Mouse (Mus musculus) lung, adult 18-20 months (tissue): ENCODE data around the gene Ccdc91.

Experiments
- DNase-seq, 2 experiments: peaks; one replicate each; pipeline ENCODE4 v3.0.0; 2022; ENCODE audit warnings: mixed read lengths in 2 of 2

The Ccdc91 gene

DNA sequence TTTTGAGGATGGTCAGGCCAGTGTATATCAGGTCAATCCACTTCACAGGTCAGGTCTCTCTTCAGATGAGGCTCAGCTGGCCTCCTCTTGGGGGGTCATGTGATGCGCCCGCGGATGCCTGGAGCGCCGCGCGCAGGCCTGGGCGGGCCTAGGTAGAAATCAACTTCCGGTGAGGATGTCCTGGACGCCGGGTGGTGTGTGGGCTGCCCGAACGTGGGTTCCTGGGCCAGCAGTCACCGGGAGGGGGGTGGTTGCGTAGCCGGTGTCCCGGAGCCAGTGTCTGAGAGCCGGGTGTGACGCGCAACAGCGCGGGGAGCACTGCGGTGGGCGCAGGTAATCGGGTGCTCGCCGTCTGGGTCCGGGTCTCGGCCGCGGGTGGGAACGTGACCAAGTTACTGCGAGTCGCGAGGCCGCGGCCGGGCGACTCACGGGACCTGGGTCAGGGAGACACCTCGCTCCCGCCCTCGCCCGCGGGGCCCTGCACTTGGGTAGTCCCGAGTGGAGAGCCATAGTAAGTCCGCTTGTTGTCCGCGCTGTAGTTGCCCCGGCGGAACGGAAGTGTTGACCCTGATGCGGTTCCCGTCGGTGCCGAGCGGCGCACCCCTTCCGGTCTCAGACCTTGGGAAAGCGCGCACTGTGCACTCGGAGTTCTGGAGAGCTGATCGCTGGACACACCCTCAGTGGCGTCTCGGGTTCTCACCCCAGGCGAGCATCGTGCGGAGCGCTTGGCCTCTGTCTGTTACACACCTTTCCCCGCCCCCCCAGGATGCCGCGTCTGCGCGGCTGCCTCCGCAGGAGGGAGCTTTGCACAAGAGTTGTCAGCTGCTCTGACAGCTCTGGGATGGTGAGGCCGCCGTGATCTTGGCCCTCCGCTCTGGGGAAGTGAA lies at the start of gene Ccdc91:
Ccdc91 (plus strand) TSS at position 102 of the 887 bp plus-strand sequence.
- peak; percentile 93 to 94 for DNase-seq

DNA sequence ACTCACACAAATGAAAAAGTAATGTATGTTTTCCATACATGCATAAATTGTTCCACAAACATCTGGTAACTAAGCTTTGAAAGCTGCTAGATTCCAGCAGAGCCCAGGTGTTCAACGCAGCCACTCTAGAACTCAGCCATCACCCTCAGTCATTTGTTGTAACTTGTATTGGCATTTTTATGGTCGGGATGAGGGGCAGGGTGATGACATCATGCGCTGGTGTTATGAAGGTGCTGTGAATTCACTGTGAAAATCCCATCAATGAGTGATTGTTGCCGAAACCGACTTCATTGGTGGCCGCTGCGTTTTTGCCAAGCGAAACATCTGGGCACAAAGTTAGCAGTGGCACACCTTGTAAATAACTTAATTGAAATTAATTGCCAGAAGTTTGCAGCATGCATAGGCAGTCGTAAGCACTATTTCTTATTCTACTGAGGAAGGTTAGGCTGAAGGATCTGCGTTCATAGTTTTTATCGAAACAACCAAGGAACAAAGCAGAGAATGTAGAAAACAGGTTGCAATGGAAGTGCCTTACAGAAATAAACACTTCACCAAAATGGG lies 48.6 kb upstream of the Ccdc91 start:
- DNase-seq, result no peak

DNA sequence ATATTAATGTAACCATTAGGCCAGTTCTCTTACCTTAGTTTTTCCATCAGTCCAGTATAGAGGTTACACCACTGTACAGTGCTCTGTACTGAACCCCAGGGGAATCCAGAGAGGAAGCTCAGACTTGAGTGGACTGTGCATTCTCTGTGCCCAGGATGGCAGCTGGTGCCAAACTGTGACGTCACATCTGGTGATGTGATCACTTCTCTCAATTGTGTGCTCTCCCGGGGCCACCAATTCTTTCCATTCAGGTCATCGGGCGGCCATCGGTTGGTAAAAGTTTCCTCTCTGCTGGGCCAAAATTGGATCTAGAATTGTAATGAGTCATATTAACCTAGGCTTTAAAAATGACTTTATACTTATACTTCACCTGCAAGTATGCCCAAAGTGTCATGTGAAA lies 19.9 kb upstream of the Ccdc91 start:
- DNase-seq, result peak; percentile 37 to 46

DNA sequence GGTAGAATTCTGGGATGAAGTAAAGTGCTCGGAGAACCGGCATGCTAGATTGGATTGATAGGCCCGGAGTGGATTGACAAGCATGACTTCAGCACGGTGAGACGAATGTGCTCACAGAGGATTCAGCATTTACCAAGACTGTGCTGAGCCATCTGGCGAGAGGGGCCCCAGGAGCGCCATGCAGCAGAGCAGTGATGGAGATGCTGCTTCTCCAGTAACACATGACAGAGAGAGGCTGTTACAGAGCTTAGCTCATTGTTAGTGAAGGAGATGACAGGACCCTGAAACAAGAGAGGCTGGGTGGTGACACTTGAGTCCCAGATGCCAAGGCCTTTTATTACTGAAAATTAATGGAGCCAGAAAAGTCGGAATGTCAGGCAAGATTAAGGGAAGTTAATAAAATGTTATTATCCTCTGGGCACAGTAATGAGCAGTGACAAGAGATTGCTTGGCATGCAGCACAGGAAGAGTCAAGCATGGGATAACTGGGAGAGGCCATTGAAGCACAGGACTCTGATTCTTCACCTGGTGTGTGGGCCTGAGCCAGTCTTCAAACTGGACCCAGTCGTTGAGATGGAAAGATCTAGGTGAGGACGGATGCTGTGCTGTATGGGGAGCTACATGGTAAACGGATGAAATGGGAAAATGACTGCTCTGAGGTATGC lies 16.9 kb upstream of the Ccdc91 start:
- DNase-seq, result no peak

DNA sequence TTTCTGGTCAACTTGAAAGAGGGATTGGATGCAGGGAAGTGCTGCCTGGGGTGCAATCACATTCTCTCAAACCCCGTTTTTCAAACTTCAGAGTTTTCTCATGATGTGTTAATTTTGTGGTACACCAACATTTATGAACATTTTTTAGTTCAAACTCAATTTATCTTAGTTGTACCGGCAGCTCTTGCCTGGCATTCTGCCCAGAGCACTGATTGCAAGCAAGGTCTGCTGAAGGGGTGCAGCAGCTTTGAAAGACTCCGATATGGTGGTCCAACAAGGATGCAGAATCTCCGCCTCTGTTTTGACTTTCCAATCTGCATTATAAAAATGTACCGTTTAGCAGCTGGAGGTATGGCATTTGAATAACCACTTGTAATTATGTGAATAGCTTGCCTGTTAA lies 5.6 kb upstream of the Ccdc91 start:
- DNase-seq, result no peak

DNA sequence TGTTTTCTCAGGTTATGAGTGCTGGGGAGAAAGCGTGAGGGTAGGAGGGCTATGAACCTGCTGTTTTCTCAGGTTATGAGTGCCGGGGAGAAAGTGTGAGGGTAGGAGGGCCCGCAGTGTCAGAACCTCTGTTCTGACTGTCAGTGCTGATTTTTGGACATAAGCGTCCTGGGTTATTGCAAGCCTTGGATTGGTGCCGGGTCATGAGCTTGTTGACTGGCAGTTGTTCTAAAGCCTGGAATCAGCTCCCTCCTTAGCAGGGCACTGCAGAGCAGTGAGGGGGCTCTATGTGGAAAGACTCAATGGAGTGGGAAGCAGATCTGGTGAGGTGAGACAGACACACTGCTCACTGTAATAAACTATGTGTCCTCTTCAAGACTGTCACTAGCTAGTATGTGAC lies 5.5 kb downstream of the Ccdc91 start:
- DNase-seq, result no peak

DNA sequence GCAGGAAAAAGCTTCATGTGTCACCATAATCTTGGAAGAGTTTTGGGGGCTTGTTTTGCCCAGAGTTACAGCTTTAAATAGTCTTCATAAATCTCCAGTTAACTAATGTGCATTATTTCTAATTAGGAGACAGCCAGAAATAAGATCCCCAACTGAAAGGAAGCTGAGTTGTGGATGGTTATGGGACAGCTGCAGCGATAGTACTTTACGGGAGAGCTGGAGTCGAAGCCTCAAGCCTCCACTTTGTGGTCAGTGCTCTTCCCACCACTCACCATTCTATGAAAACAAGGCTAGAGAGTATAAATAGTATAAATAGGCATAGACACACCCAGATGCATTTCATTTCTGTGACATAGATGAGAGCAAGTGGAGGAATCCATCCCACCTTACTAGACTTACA lies 14.5 kb downstream of the Ccdc91 start:
- no peak for DNase-seq

DNA sequence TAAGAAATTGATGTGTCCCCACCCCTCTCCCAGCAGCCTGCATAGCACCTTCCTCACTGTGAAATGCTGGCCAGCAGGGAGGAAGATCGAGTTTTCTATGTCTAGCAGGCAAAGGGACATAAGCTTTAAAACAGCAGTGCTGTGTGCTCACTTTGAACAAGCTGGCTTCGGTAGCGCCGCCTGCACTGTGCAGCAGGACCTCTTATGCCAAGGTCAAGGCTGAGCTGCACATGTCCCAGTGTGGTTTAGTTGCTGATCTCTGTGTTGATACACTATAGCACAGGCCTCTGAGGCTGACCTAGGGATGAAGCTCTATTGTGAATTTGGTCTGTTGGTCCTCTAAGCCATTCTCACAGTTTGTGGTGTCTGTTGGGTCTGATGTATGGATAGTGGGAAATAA lies 16.9 kb downstream of the Ccdc91 start:
- DNase-seq, result no peak

DNA sequence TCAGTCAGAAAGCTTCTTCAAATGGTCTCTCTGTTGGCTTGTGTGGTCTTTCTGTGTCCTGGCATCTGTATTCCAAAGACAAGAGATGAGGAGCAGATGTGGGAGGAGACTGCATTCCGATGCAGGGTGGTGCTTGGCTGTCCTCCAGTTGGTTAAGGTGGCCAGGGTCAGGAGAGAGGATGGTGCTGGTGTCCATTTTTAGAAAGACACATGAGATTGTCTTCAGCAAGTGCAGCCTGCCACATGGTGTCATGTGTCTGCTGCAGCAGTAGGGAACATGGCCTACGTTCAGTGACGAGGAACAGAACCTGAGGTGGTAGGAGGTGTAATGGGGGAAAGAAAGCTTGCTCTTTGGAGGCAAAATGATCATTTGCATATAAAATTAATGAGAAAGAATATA lies 25.8 kb downstream of the Ccdc91 start:
- DNase-seq, result no peak

DNA sequence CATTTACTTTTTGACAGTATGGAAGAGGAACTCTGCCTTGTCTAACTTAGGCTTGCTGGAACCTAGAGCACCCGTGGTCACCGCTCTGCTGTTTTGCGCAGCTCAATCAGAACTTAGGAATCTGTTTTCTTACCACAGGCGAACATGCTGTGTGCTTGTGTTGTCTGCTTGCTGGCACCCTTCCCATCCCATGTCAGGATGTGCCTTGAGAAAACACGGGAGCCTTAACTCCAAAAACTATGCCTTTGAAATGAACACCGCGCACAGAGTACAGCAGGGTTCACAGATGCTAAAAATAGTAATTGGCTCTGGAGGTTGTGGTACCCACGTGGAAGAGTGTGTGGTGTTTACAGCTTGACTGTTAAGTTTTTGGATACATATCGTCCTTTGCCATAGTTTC lies 30.4 kb downstream of the Ccdc91 start:
- DNase-seq, result no peak

DNA sequence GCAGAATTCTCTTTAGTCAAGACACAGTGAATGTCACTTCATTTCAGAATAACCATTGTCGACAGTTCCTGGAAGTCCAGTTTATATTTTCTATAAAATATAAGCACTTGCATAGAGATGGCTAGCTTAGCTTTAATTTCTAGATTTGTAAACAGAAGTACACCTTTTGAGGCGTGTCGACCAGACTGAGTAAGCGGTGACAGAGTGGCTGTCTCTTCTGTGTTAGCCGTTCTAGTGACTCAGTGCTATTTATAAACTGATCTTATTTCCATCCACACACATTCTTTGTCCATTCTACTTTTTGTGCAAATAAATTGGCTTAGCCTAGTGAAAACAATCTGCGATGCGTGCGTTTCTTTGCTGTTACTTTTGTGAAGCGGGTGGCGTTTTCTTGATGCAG lies 30.9 kb downstream of the Ccdc91 start:
- no peak for DNase-seq

DNA sequence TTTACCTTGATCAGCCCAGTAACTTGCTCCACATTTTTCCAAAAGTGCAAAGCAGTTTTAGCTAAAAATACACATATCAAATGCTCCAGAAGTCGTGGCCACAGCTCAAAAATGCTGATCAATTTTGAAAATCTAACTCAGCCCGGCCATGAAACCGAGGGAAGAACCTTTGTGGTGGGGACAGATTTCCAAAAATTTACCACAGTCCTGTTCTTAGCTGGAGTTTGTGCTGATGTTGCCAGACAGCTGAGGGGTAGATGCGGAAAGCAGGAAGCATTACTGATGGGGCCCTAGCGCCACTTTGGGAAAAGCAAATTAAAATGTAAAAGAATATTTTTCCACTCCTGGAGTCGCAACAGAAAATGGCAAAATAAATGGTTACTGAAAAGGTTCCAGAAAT lies 31.6 kb downstream of the Ccdc91 start:
- no peak for DNase-seq

DNA sequence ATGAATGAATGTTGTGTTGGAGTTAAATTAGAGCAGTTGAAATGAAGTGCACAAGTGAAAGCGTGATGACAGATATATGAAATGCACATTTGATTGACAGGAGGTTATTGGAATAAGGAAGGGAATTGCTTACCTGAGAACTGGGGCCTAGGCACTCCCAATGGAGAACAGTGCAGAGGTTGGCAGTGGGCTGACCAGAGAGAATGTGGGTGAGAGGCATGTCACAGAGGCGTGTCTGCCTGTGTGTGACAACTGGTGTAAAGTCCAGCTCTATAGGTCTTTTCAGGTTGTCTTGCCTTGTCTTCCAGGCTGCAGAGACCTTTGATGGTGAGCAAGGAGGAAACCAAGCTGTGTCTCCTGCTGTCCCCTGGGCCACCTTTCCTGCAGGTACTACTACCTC lies 34.9 kb downstream of the Ccdc91 start:
- no peak for DNase-seq

DNA sequence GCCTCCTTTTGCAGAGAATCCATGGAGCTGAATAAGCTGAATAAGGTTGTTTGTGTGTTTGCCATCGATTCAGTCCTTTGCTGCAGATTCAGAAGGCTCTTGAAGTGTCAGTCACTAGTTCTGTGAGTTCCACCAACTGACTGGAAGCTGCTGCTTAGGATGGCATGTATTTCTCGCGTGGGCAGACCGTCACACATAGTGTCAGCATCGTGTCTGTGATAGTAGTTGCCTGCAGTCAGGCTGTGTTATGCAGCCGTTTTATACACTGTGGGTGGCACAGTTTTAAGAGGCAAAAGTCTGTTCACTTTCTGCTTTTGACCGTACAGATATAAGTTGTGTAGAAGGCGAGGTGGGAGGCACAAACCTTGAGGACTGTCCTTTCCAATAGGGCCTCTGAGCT lies 42.3 kb downstream of the Ccdc91 start:
- no peak for DNase-seq

DNA sequence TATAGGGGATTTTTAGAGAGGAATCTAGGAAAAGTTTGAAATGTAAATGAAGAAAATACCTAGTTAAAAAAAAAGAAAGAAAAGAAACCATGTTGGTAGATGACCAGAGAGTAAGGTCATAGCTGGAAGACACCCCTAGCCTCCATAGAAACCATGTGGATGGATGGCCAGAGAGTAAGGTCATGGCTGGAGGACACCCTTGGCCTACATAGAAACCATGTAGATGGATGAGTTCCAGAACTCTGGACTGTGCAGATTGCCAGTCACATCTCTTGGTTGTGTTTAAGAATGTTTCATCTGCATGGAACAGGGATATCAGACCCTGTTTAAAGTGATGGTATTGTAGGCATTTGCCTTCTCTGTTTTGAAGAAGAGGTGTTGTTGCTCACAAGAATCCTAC lies 49.6 kb downstream of the Ccdc91 start:
- no peak for DNase-seq

DNA sequence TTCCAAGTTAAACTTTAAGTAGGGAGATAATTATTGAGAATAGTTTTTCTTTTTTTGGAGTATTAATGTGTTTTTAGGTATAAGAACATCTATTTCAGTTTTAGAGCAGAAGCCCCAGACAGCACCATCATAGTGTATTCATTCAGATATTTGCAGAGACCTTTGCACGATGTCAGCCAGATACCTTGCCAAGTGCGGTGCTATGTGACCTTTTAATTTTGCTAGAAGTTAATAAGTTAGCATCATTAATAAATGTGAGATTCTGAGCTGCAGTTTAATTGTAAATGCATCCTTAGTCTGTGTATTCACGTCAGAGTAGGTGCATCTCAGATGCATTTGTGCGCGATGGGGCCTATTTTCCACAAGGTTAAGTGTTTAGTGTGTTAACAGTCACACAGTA lies 59.3 kb downstream of the Ccdc91 start:
- no peak for DNase-seq

DNA sequence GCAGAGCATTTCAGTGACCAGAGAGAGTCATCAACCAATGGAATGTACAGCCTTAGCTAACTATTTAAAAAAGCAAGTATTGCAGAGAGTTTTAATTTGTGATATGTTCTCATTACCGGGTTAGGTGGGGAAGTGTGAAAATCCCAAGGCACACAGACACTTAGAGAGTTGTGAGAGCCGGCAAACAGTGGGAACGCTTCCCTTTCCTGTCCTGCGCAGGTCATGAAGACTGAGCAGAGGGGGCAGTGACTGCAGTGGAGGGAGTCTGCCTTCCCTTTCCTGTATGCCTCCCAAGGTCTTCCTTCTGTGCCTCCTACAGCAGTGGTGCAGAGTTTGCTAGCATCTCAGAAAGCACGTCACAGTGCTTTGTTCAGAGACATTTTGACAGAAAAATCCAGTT lies 62.6 kb downstream of the Ccdc91 start:
- DNase-seq, result no peak

DNA sequence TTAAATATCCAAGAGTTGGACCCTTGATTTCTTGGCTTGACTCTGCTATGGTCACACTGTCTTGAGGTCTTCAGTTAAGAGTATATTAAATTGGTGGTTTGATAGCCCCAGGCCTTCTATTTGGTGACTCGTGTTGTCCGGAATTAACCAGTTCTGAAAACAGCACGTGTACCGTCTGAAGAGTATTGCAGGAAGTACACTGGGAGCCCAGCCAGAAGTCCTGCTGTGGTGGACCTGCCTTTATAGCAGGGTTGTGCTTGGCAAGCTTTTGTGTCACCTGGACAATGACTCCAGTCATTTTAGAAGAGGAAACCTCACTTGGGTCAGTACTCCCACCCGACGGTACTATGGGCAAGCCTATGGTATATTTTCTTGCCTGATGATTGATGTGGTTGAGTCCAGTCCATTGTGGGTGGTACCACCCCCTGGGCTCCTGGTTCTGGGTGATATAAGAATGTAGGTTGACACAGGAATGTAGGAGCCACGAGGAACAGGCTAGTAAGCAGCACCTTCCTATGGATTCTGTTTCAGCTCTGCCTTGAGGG lies 63.5 kb downstream of the Ccdc91 start:
- no peak for DNase-seq

DNA sequence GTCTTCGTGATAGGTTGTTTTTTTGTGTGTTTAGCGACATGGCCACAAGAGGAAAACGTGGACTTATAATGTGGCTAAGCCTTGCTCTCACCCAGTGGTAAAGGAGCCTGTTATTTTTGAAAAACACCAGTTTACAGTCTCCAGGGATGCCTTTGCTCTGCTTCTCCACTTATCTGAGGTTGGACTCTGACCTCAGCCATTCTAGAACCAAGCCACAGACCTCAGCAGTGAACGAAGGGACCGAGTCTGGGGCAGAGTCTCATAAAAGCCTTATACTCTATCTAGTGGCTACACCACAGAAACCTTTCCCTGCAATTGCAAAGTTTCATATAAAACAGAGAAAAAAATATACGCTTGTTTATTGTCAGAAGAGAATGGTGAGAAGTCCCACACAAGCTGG lies 65.3 kb downstream of the Ccdc91 start:
- DNase-seq, result no peak

DNA sequence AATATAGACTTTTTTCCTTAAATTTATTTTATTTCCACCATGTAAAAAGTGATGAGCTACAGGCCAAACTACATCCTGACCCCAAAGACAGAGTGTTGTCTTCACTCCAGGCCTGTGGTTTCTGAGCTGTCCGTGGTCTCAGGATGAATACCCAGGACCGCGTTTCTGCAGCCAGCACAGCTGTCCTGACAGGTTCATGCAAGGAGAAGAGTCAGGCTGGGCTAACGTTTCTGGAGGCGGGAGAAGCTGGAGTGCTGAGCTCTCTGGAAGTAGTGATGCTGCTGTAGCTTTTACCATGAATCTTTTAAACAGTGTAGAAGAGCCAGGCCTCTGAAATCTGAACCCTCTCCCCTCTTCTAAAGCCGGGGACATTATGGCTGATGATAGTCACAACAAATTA lies 80.0 kb downstream of the Ccdc91 start:
- no peak for DNase-seq

DNA sequence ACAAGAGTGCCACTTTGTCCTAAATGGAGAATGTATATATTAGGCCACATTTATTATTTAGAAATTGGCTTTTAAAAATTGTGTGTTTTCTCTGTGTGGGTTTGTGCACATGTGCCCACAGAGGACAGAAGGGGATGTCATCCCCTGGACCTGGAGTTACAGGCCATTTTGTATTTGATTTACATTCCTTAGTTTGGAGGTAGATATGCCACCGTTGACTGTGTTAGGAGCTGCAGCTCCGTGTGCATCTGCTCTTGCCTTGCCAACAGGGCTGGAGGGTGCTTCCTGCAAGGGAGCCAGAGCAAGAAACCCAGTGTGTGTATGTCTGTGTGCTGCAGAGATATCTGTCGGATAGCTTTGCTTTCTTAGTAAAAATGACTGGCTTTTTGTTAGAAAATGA lies 83.7 kb downstream of the Ccdc91 start:
- no peak for DNase-seq

DNA sequence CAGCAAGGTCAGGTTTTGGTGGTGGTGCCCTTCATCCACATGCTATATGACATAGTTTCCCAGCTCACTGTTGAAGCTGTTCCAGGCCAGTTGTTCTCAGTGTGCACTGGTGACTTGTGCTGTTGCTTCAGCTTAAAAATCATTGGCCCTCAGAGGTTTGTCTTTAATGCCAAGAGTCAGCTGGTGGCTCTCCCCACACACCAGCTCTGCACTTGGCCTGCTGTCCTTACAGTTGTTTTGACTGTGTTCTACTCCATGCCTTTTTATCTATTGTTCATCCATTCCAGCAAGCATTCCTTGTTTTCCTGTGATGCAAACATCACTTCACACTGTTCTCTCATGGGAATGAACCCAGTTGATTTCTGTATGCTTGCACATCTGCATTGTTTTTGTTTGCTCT lies 84.8 kb downstream of the Ccdc91 start:
- peak in 1 of 2 experiments; percentile 13 for DNase-seq

DNA sequence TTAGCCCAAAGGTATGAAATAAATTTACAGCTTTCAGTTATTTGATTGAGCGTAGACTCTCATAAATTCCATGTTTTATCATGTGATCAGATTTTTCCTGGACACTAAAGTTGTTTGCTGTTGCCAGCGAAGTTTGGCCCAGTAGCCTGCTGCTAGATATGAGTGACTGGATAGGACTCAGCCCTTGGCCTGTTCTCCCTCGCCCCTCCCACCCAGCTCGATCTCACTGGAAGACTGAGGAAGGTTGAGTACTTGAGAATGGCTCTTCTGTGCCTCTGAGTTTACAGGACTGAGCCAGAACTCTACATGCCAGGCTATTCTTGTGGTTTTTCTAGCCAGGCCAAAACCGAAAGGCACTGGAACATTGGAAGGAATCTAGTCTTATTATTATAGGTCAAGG lies 93.6 kb downstream of the Ccdc91 start:
- DNase-seq, result peak; percentile 73

DNA sequence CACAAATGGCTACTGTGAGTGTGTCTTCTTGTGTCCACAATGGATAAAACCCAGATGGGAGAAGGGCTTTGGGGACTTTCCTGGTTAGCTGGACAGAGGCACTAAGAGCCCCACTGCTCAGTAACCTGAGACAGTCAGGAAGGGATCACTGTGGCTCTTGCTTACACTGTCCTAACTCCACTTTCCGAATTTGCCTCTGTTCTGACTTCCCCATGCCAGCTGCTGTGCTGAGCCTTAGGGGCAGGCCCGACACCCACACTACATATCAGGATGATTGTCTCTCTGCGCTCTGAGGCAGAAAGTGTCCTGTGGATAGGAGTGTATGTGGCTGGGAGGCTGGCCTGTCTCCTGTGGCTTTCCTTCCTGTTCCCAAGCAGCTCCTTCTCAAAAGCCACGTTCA lies 97.5 kb downstream of the Ccdc91 start:
- no peak for DNase-seq
